Mouse (Mus musculus): Measurements from ENCODE around the gene Celf2. TPM values are rescaled to one million over a fixed set of nuclear protein-coding genes. Genes with fewer than 3 reads are reported as not detected.

Celf2 gene
- polyA plus RNA-seq, 1 experiment from 2014 or later, result 25.2 TPM

DNA sequence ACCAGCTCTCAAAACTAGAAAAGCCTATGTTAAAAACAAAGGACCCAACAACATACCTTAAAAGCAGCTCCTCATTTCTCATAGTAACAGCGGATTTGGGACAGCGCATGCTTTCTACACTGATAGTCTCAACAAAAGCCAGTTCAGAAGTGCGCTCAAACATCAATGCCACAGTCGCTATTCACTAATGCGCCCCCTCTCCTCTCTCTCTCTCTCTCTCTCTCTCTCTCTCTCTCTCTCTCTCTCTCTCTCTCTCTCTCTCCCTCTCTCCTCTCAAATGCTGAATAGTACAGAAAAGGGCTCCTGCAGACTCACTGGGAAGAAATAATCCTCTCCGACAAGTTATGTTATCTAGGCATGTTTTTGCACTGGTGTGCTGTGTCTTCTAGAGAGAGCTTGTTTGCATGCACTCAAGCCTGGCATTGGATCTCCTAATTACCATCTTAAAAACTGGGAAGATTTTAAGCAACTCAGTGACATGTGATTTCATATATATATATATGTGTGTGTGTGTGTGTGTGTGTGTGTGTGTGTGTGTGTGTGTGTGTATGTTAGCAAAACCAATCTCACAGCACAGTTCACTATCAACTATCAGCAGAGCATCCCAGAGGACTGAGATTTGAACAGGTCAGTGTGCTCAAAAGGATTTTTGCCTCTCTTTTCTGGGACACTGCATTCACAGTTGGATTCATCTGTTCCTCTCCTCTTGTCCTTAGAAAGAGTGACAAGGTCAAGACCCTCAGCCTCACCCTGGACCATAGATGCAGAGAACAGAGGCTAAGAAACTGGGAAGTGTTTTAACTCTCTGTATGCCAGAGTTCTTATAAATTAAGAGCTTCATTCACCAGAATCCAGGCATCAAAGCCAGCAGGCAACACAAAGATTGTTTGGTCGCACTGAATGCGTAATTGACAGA lies 624.3 kb downstream of the Celf2 start:
- ATAC-seq (no peak), DNase-seq (ENCODE audit: low read depth, low spot score) (no peak)
- CTCF ChIA-PET, result interaction anchor here (1.6 kb wide), 1 partner anchor 11 kb away, joined by 5 read pairs; no protein-coding TSS in a partner anchor
- H3K27me3 ChIP-seq, result no peaks in the 10 kb centered on the region
- TF ChIP-seq CTCF (IDR thresholded peaks at IDR 0.05), result no peak
- in situ Hi-C loops (cut with MboI; ENCODE audit: low pct_unique_long_range_greater_than_20kb), result no loop called here
- POLR2A ChIA-PET, result interaction anchor here (0.5 kb wide), 1 partner anchor 9 kb away, joined by 6 read pairs; no protein-coding TSS in a partner anchor

DNA sequence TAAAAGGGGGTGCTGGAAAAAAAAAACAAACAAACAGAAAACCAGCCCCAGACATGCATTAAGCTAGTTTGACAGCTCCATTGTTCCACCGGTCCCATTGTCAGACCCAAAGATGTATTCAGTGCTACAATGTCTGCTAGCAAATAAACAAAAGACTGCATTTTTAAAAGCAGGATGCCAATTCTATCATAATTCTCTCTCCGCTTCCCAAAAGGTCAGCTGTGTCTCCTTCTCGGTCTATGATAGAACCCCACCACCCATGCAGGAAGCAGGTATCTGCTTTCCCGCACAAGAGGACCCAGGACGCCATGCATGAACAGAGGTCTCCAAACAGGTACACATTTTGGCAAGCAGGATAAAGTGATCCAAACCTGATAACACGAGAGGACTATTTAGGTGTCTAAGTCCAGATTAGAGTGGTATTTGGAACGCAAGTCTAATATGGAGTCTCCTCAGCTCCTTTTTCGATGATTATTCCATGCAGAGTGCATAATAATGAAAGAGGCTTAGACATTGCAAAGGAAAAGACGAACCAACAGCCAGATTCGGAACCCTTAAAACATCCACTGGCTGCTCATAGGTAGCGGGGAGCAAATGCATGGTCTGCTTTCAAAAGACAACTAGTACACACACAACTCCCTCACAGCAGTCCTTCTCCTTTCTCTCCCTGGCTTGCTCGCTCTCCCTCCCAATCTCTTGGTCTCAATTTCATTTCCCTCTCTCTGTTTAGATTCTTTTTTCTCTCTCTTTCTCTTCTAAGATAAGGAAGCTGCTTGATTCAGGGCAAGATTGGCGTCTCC lies 625.2 kb downstream of the Celf2 start:
- ChIA-PET POLR2A (no interaction called here), CTCF (interaction anchor here (1.6 kb wide), 1 partner anchor 10 kb away, joined by 5 read pairs; no protein-coding TSS in a partner anchor)
- in situ Hi-C loops (cut with MboI; ENCODE audit: low pct_unique_long_range_greater_than_20kb), result no loop called here
- ATAC-seq (no peak), DNase-seq (ENCODE audit: low read depth, low spot score) (no peak)
- H3K27me3 ChIP-seq, result no peaks in the 10 kb centered on the region
- no peak for TF ChIP-seq CTCF (IDR thresholded peaks at IDR 0.05)

DNA sequence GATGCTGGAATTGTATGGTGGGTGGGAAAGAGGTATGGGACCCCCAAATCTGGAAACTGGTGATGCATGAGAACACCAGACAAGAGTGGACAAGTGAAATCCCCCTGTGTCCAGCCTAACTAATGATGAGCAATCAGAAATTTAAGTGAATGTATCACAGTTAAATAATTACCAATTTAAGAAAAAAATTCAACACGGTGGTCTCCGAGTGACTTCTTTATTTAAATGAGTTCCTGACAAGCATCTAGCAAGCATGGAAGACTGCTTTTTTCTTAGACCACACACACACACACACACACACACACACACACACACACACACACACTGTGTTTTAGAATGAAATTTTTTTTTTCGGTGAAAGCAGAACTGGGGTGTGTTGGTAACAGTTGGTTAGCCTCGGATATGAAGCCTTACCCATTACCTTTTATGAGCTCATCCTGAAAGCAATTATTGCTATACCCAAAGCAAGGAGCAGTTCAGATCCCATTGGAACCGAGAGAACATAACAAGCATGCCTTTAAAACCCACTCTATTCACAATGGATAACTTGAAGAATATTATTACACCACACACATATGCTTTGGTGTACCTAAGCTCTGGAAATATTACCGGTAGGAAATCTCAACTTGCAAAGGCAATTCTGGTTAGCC lies 627.0 kb downstream of the Celf2 start:
- TF ChIP-seq CTCF (IDR thresholded peaks at IDR 0.05), result no peak
- ATAC-seq, result no peak
- POLR2A ChIA-PET, result no interaction called here

DNA sequence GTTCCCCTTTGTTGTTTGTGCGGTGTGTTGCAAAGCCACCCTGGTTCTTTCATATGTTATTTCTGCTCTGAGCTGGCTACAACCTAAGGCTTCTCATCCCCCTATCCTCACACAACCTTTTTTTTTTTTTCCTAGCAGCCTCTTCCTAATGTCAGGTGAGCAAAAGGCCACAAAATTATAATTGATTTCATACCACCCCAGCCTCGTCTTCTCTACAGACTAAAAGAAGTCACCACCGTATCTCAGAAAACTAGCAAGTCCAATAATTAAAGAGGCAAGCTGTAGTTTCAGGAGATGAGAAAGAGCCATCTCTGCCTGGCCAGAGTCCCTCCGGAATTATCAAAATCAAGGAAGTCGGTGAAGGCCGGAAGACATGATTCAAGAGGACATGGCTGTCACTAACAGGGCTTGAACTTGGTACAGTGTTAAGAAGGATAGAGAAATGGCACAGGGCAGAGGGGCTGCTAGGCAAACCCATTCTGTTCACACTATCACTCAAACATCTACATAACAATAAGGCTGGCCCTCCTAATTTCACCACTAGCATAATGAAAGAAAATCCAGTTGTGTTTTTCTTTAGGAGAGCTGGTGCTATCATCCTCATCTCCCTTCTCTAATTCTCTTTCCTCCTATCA lies 628.3 kb downstream of the Celf2 start:
- TF ChIP-seq CTCF (IDR thresholded peaks at IDR 0.05), result no peak
- ChIA-PET CTCF (no interaction called here), POLR2A (no interaction called here)
- ATAC-seq, result no peak
- no peak for DNase-seq (ENCODE audit: low read depth, low spot score)
- no peaks in the 10 kb centered on the region for H3K27me3 ChIP-seq
- in situ Hi-C loops (cut with MboI; ENCODE audit: low pct_unique_long_range_greater_than_20kb), result no loop called here

More for the DNA sequence above, 627.0 kb downstream of the Celf2 start:
- CTCF ChIA-PET, result no interaction called here
- DNase-seq (ENCODE audit: low read depth, low spot score), result no peak
- no peaks in the 10 kb centered on the region for H3K27me3 ChIP-seq
- in situ Hi-C loops (cut with MboI; ENCODE audit: low pct_unique_long_range_greater_than_20kb), result no loop called here

DNA sequence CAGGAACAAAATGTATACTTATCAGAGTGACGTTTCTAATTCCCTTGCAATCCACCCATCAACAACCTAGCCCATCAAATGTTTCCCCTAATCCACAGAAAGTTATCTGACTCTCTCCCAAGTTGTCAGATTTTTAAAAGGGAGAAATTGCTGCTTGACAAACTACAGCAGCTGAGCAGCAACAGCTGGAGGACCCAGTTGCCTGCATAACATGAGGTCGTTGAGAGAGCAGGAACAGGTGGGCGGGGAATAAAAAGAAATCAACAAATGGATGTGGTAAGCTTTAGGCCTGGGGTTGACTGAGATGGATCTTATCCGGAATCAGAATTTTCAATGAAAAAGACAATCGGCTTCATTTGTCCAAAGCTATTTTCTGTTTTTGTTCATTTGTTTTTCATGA lies 632.3 kb downstream of the Celf2 start:
- ChIA-PET CTCF (no interaction called here), POLR2A (no interaction called here)
- no peak for TF ChIP-seq CTCF (IDR thresholded peaks at IDR 0.05)
- no peak for ATAC-seq
- in situ Hi-C loops (cut with MboI; ENCODE audit: low pct_unique_long_range_greater_than_20kb), result no loop called here
- no peak for DNase-seq (ENCODE audit: low read depth, low spot score)
- no peaks in the 10 kb centered on the region for H3K27me3 ChIP-seq

DNA sequence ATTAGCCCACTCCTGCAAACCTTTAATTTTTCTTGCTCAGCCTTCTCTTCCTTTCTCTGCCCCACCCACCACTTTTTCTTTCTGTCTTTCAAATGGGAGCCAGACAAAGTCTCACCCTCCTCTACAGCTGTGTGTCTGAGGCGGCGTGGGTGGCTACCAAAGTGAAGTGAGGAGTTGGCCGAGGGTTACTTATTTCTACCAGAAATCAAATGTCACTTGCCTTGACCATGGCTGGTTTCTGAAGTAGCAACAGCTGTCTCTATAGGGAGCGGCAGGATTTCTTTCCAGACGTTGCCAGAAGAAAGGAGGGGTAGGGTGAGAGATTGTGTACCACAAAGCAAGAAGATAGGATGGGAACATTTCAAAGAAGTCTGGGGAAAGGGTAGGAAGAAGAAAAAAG lies 632.8 kb downstream of the Celf2 start:
- no peaks in the 10 kb centered on the region for H3K27me3 ChIP-seq
- DNase-seq (ENCODE audit: low read depth, low spot score) (no peak), ATAC-seq (no peak)
- ChIA-PET CTCF (no interaction called here), POLR2A (interaction anchor here (0.6 kb wide), 3 partner anchors 9 to 214 kb away, joined by 4 to 6 read pairs (median 4); no protein-coding TSS in a partner anchor)
- no peak for TF ChIP-seq CTCF (IDR thresholded peaks at IDR 0.05)
- in situ Hi-C loops (cut with MboI; ENCODE audit: low pct_unique_long_range_greater_than_20kb), result no loop called here

DNA sequence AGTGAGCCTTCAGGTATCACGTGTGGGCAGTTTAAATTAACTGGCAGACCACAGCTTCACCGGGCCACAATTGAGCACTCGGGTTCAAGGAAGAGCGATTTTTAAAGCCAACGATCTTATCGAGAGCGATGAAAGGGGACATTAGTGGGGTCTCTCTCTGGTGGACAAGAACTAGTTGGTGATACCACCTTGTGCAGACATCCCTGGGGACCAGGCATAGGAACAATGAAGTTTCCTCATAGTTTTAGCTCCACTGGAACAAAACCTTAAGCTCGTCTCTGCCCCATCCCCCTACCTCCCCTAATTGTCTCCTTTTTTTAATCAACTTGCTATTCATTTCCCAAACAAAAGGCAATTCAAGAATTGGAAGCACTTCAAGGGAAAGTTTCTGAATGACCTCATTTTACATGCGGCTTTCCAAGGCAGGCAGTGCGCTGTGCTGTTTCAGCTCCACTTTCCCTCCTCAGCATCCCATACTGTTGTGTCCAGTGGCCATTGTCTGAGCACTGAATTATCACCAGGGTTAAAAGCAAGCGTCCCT lies 634.2 kb downstream of the Celf2 start:
- ChIA-PET POLR2A (no interaction called here), CTCF (interaction anchor here (0.5 to 2.1 kb wide), 3 partner anchors 9 to 277 kb away, joined by 3 to 5 read pairs (median 3); no protein-coding TSS in a partner anchor)
- TF ChIP-seq CTCF (IDR thresholded peaks at IDR 0.05), result no peak
- DNase-seq (ENCODE audit: low read depth, low spot score) (no peak), ATAC-seq (no peak)
- H3K27me3 ChIP-seq, result no peaks in the 10 kb centered on the region
- in situ Hi-C loops (cut with MboI; ENCODE audit: low pct_unique_long_range_greater_than_20kb), result no loop called here

DNA sequence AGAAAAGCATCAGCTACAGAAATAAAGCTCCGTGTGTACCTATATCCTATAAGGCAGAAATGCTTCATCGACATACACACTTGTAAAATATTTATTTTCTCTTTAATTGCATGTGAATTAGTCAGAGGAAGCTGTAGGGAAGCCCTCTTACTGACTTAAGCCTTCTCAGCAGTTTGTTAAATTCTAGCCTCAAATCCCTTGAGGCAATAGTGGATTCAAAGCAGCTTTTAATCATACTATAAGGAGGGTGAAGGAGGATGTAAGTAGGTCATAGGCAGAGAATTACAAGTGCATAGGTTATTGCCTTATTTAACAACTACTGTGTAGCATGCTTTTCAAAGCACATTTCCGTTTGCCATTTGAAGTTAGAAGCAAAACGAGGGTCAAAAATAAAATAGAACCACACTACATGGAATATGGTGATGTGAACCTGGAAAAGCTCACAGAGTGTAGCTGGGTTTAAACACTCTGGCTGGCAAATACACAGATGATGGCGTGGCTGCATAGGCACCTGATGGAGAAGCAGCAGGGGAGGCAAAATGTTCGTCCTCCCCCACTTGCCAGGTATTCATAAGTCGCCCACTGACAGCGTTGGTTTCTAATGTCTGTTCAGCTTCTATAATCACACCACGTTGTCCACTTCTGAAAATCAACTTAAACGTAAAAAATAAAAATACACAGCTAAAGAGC lies 635.0 kb downstream of the Celf2 start:
- CTCF ChIA-PET, result interaction anchor here (0.5 to 2.1 kb wide), 3 partner anchors 10 to 277 kb away, joined by 3 to 5 read pairs (median 3); no protein-coding TSS in a partner anchor
- in situ Hi-C loops (cut with MboI; ENCODE audit: low pct_unique_long_range_greater_than_20kb), result no loop called here
- ATAC-seq, result no peak
- DNase-seq (ENCODE audit: low read depth, low spot score), result no peak
- POLR2A ChIA-PET, result interaction anchor here (0.6 kb wide), 1 partner anchor 273 kb away, joined by 3 read pairs; no protein-coding TSS in a partner anchor
- no peaks in the 10 kb centered on the region for H3K27me3 ChIP-seq
- TF ChIP-seq CTCF (IDR thresholded peaks at IDR 0.05), result no peak

DNA sequence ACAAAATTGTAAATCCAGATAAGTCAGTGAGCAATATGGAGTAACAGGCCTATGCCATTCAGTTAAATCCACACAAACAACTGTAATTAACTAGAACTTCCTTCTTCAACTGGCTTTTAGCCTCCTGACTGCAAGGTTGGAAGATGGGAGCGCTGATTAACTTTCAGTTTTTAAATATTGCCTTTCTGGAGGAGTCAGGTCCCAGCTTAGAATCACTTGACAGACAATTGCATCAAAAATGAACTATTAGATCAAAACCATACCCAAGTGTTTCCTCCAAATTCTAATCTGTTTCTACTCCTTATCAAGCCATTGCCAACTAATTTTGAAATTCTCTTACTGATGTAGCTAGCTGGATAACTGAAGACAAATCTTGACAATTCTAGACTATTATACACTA lies 635.7 kb downstream of the Celf2 start:
- ChIA-PET CTCF (interaction anchor here (2.1 kb wide), 1 partner anchor 11 kb away, joined by 5 read pairs; no protein-coding TSS in a partner anchor), POLR2A (no interaction called here)
- in situ Hi-C loops (cut with MboI; ENCODE audit: low pct_unique_long_range_greater_than_20kb), result no loop called here
- no peak for ATAC-seq
- no peak for DNase-seq (ENCODE audit: low read depth, low spot score)
- no peaks in the 10 kb centered on the region for H3K27me3 ChIP-seq
- TF ChIP-seq CTCF (IDR thresholded peaks at IDR 0.05), result no peak

All from Patski (cell line).